17 mouse cellular contexts compared by ENCODE assay signal in the genomic region with DNA sequence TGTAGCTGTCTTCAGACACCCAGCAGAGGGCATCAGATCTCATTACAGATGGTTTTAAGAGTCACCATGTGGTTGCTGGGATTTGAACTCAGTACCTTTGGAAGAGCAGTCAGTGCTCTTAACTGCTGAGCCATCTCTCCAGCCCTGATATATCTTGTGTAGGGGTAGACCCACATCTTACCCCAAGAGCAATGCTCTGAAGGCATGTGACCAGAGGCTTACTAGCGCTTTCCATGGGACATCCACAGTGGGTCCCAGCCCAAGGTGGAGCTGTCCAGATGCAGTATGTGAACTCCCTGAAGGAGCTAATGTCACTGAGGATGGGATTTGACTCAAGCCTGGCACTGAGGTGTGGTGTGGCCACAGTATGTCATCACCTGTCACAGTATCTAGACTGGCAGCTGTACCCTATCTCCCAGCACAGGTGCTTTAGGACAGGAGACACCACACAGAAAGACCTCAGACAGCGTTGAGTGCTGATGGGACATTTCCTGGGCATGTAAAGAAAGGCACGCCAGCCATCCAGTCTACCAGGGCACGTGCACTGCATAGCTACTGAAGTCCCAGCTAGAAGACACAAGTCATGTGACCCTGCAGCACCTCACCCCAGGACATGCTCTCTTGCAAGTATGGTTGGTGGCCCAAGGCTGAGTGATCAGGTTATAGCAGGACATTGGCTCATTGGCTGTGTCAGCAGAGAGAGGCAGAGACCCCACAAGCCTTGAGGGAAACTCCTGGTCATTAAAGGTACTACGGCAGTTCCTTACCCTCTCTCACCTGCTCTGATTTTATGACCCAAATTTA. TPM values are rescaled to one million over a fixed set of nuclear protein-coding genes. Genes with fewer than 3 reads are reported as not detected.
DNase-seq lines count a peak whose midpoint lies in the region; ATAC-seq and TF ChIP-seq lines count a peak whose summit lies in the region.
"Had no signal": no experiment of that assay in that cellular context is flagged by ENCODE, and none has a peak within 500 bp of the region (broad histone marks: within the 10 kb centered on the region; RNA-seq: fewer than 3 reads in every experiment).

No protein-coding gene starts in this region.

- no peak overlapping the region for H3K27ac ChIP-seq in forebrain, embryonic 11.5 days (ENCODE audit: low read depth, low read length)
- H3K27ac ChIP-seq in forebrain, embryonic 15.5 days (replicated peaks), result no peak overlapping the region
- no peak overlapping the region for H3K27ac ChIP-seq in kidney, postnatal 0 days
- H3K27ac ChIP-seq in kidney, adult 2 months (ENCODE audit: insufficient read depth, low read depth, low read length), result no peak overlapping the region
- no peak overlapping the region for H3K27ac ChIP-seq in liver, postnatal 0 days (ENCODE audit: low read depth)
- H3K27ac ChIP-seq: forebrain, embryonic 12.5 days; heart, embryonic 13.5 days; hindbrain, embryonic 15.5 days; neural tube, embryonic 13.5 days had no signal

- TF ChIP-seq EP300 in liver, postnatal 0 days (IDR thresholded peaks at IDR 0.05; ENCODE audit: low read depth), result no peak

- H3K4me1 ChIP-seq in forebrain, embryonic 11.5 days (replicated peaks; ENCODE audit: control insufficient read depth, insufficient read depth, low read length), result no peaks in the 10 kb centered on the region
- H3K4me1 ChIP-seq in forebrain, embryonic 15.5 days, result no peaks in the 10 kb centered on the region
- H3K4me1 ChIP-seq in kidney, postnatal 0 days (replicated peaks; ENCODE audit: insufficient read depth, low read length), result no peaks in the 10 kb centered on the region
- no peaks in the 10 kb centered on the region for H3K4me1 ChIP-seq in kidney, adult 2 months (ENCODE audit: control insufficient read depth, insufficient read depth, low read length)
- H3K4me1 ChIP-seq in liver, postnatal 0 days (ENCODE audit: insufficient read depth), result no peaks in the 10 kb centered on the region
- H3K4me1 ChIP-seq: forebrain, embryonic 12.5 days; hindbrain, embryonic 15.5 days; neural tube, embryonic 13.5 days had no signal

- ATAC-seq in forebrain, embryonic 11.5 days (replicated peaks; ENCODE audit: low FRiP score), result no peak
- ATAC-seq in forebrain, embryonic 15.5 days (replicated peaks), result no peak
- peak; percentile 42; the same call in 1 of the 2 replicates for ATAC-seq in kidney, postnatal 0 days (replicated peaks; ENCODE audit: low FRiP score, low read depth)
- ATAC-seq in liver, postnatal 0 days, result peak; percentile 46

- no peak for TF ChIP-seq POLR2A in kidney, adult 2 months (IDR thresholded peaks at IDR 0.05; ENCODE audit: low read depth, low read length)

- H3K9me3 ChIP-seq in forebrain, embryonic 11.5 days (ENCODE audit: control insufficient read depth, low read length), result no peaks in the 10 kb centered on the region
- H3K9me3 ChIP-seq in forebrain, embryonic 15.5 days, result no peaks in the 10 kb centered on the region
- no peaks in the 10 kb centered on the region for H3K9me3 ChIP-seq in kidney, postnatal 0 days (replicated peaks; ENCODE audit: low read length)
- H3K9me3 ChIP-seq in liver, postnatal 0 days (ENCODE audit: low read length), result no peaks in the 10 kb centered on the region
- H3K9me3 ChIP-seq: forebrain, embryonic 12.5 days; heart, embryonic 13.5 days; hindbrain, embryonic 15.5 days; neural tube, embryonic 13.5 days had no signal

- H3K27me3 ChIP-seq in forebrain, embryonic 11.5 days (ENCODE audit: control insufficient read depth, insufficient read depth, low read length), result no peaks in the 10 kb centered on the region
- no peaks in the 10 kb centered on the region for H3K27me3 ChIP-seq in forebrain, embryonic 15.5 days
- no peaks in the 10 kb centered on the region for H3K27me3 ChIP-seq in kidney, postnatal 0 days (ENCODE audit: insufficient read depth, low read length)
- no peaks in the 10 kb centered on the region for H3K27me3 ChIP-seq in kidney, adult 2 months (replicated peaks; ENCODE audit: control insufficient read depth, insufficient read depth, low read length)
- H3K27me3 ChIP-seq in liver, postnatal 0 days (ENCODE audit: insufficient read depth, low read length), result no peaks in the 10 kb centered on the region
- H3K27me3 ChIP-seq: forebrain, embryonic 12.5 days; heart, embryonic 13.5 days; hindbrain, embryonic 15.5 days; neural tube, embryonic 13.5 days had no signal

- WGBS in forebrain, embryonic 11.5 days, result 94% methylated on average over 5 of the region's 5 CpGs
- 97% methylated on average over 5 of the region's 5 CpGs for WGBS in forebrain, embryonic 15.5 days
- WGBS in kidney, postnatal 0 days, result 95% methylated on average over 5 of the region's 5 CpGs
- WGBS in kidney, adult 2 months, result 95% methylated on average over 5 of the region's 5 CpGs
- WGBS in liver, postnatal 0 days (ENCODE audit: insufficient replicate concordance), result 90% methylated on average over 5 of the region's 5 CpGs

- intact Hi-C loops in left cerebral cortex, postnatal 4 days (cut with DNase I), result no loop called here

- no peak overlapping the region for H3K4me3 ChIP-seq in forebrain, embryonic 11.5 days (ENCODE audit: low read depth, low read length)
- H3K4me3 ChIP-seq in forebrain, embryonic 15.5 days, result no peak overlapping the region
- no peak overlapping the region for H3K4me3 ChIP-seq in kidney, postnatal 0 days (replicated peaks; ENCODE audit: low read depth, low read length)
- H3K4me3 ChIP-seq in kidney, adult 2 months (ENCODE audit: insufficient read depth, low read depth, low read length), result no peak overlapping the region
- H3K4me3 ChIP-seq in liver, postnatal 0 days (ENCODE audit: low read depth, low read length), result no peak overlapping the region
- H3K4me3 ChIP-seq: forebrain, embryonic 12.5 days; heart, embryonic 13.5 days; hindbrain, embryonic 15.5 days; neural tube, embryonic 13.5 days had no signal

- H3K36me3 ChIP-seq in forebrain, embryonic 11.5 days (ENCODE audit: control insufficient read depth, insufficient read depth, low read length), result peaks cover 25% of the 10 kb centered on the region
- H3K36me3 ChIP-seq in forebrain, embryonic 15.5 days, result peaks cover 58% of the 10 kb centered on the region
- peaks cover 45% of the 10 kb centered on the region for H3K36me3 ChIP-seq in kidney, postnatal 0 days (ENCODE audit: insufficient read depth, low read length)
- peaks cover 7% of the 10 kb centered on the region; the same call in 1 of the 2 replicates for H3K36me3 ChIP-seq in kidney, adult 2 months (ENCODE audit: control insufficient read depth, insufficient read depth, low read length)
- peaks cover 49% of the 10 kb centered on the region for H3K36me3 ChIP-seq in liver, postnatal 0 days (replicated peaks; ENCODE audit: insufficient read depth, low read length)

- DNase-seq in forebrain, embryonic 11.5 days (ENCODE audit: low spot score), result peak; percentile 54
- no peak for DNase-seq in kidney, postnatal 0 days (ENCODE audit: low spot score)
- DNase-seq in kidney, adult 2 months, result no peak
- DNase-seq in ZHBTc4 (ENCODE audit: low read depth, low spot score), result peak; percentile 74
- DNase-seq in liver, postnatal 0 days, result no peak
- no peak for DNase-seq in left cerebral cortex, postnatal 4 days
- no peak for DNase-seq in ovary, postnatal 10 days (ENCODE audit: low spot score)
- DNase-seq: cerebellum, adult 2 months; gastrocnemius, postnatal 10 days; midbrain, embryonic 14.5 days; right cerebral cortex, adult 18-20 months; thymus, postnatal 14 days had no signal

- no peak overlapping the region for H3K9ac ChIP-seq in forebrain, embryonic 11.5 days (ENCODE audit: low read length)
- no peak overlapping the region for H3K9ac ChIP-seq in forebrain, embryonic 15.5 days (replicated peaks)
- no peak overlapping the region for H3K9ac ChIP-seq in kidney, postnatal 0 days (ENCODE audit: low read depth, low read length)
- no peak overlapping the region for H3K9ac ChIP-seq in liver, postnatal 0 days (replicated peaks)
- H3K9ac ChIP-seq: forebrain, embryonic 12.5 days; heart, embryonic 13.5 days; hindbrain, embryonic 15.5 days; neural tube, embryonic 13.5 days had no signal

- H3K4me2 ChIP-seq in forebrain, embryonic 11.5 days (ENCODE audit: low read depth, low read length, severe bottlenecking), result no peak overlapping the region
- H3K4me2 ChIP-seq in forebrain, embryonic 15.5 days (replicated peaks), result no peak overlapping the region
- H3K4me2 ChIP-seq in kidney, postnatal 0 days (ENCODE audit: low read length), result no peak overlapping the region
- no peak overlapping the region for H3K4me2 ChIP-seq in liver, postnatal 0 days (ENCODE audit: low read depth, low read length)
- H3K4me2 ChIP-seq: forebrain, embryonic 12.5 days; heart, embryonic 13.5 days; hindbrain, embryonic 15.5 days; neural tube, embryonic 13.5 days had no signal

- TF ChIP-seq CTCF in kidney, postnatal 0 days (IDR thresholded peaks at IDR 0.05; ENCODE audit: low read depth), result 0 out of 2 replicates have a peak, but pooled peaks have one; percentile 14
- TF ChIP-seq CTCF in kidney, adult 2 months (conservative IDR thresholded peaks at IDR 0.05; ENCODE audit: insufficient read depth, insufficient read length, low read depth, low read length), result no peak
- no peak for TF ChIP-seq CTCF in liver, postnatal 0 days (IDR thresholded peaks at IDR 0.05; ENCODE audit: low read depth)

RNA-seq across cellular contexts. Expression of a gene that starts 9.4 kb away (rescaled TPM):
- polyA plus RNA-seq in forebrain, embryonic 11.5 days (2014; fragmentation: Nextera tagmentation; extraction: Ambion mirVana), result 1.4 and 1.9 TPM in 2 replicates
- 9.8 and 10.6 TPM in 2 replicates for polyA plus RNA-seq in forebrain, embryonic 15.5 days (2015; fragmentation: Nextera tagmentation; extraction: Ambion mirVana)
- 3.5 and 4.0 TPM in 2 replicates for polyA plus RNA-seq in kidney, postnatal 0 days (2015; fragmentation: Nextera tagmentation; extraction: Ambion mirVana)
- 140 and 154 TPM in 2 replicates for polyA plus RNA-seq in kidney, adult 2 months (2012; rRNA removed)
- 63.7 and 70.1 TPM in 2 replicates for polyA plus RNA-seq in liver, postnatal 0 days (2015; fragmentation: Nextera tagmentation; extraction: Ambion mirVana)
- 10 to 100 TPM; 37.3 to 44.2 TPM for total RNA-seq in left cerebral cortex, postnatal 4 days (2021)

RNA-seq across cellular contexts. Expression of a gene that starts 12.3 kb away (rescaled TPM):
- 212 and 213 TPM in 2 replicates for polyA plus RNA-seq in forebrain, embryonic 11.5 days (2014; fragmentation: Nextera tagmentation; extraction: Ambion mirVana)
- polyA plus RNA-seq in forebrain, embryonic 15.5 days (2015; fragmentation: Nextera tagmentation; extraction: Ambion mirVana), result 270 and 280 TPM in 2 replicates
- polyA plus RNA-seq in kidney, postnatal 0 days (2015; fragmentation: Nextera tagmentation; extraction: Ambion mirVana), result 238 and 258 TPM in 2 replicates
- polyA plus RNA-seq in kidney, adult 2 months (2012; rRNA removed), result 45.0 and 61.3 TPM in 2 replicates
- 118 and 124 TPM in 2 replicates for polyA plus RNA-seq in liver, postnatal 0 days (2015; fragmentation: Nextera tagmentation; extraction: Ambion mirVana)
- total RNA-seq in left cerebral cortex, postnatal 4 days (2021), result 100 to 1,000 TPM; 183 to 186 TPM

RNA-seq across cellular contexts. Expression of a gene that starts 31.2 kb away (rescaled TPM):
- polyA plus RNA-seq in forebrain, embryonic 11.5 days (2014; fragmentation: Nextera tagmentation; extraction: Ambion mirVana), result not detected in 2 replicates
- not detected in 2 replicates for polyA plus RNA-seq in forebrain, embryonic 15.5 days (2015; fragmentation: Nextera tagmentation; extraction: Ambion mirVana)
- 0.13 and 0.22 TPM in 2 replicates for polyA plus RNA-seq in kidney, postnatal 0 days (2015; fragmentation: Nextera tagmentation; extraction: Ambion mirVana)
- polyA plus RNA-seq in kidney, adult 2 months (2012; rRNA removed), result 0.86 and 0.99 TPM in 2 replicates
- polyA plus RNA-seq in liver, postnatal 0 days (2015; fragmentation: Nextera tagmentation; extraction: Ambion mirVana), result not detected in 2 replicates
- under 1 TPM; 0.36 to 0.38 TPM for total RNA-seq in left cerebral cortex, postnatal 4 days (2021)
- total RNA-seq: gastrocnemius, postnatal 10 days had no signal
- polyA plus RNA-seq: forebrain, embryonic 12.5 days; heart, embryonic 13.5 days; midbrain, embryonic 14.5 days; neural tube, embryonic 13.5 days had no signal

Comparison
In these comparisons a context has a peak if more than half of its experiments do, and no peak if none do; other contexts are left out.
1. ATAC-seq: peak in kidney, postnatal 0 days (single experiment) and liver, postnatal 0 days (single experiment); none in forebrain, embryonic 11.5 days (single experiment) and forebrain, embryonic 15.5 days (single experiment).
2. DNase-seq: peak in forebrain, embryonic 11.5 days (single experiment) and ZHBTc4 (single experiment); none in kidney, postnatal 0 days (single experiment), kidney, adult 2 months (single experiment), liver, postnatal 0 days (single experiment), left cerebral cortex, postnatal 4 days (single experiment) and ovary, postnatal 10 days (single experiment).